Mouse (Mus musculus): ENCODE measurements around the gene Psmd2.
"Not testable (repeated sequence)": the region's sequence is repeated elsewhere in the genome, so short reads cannot be mapped to it uniquely, and the experiment has no call there.

The Psmd2 gene

GRCm38 (mm10) chr16:20653315-20653714 is 1.9 kb downstream of the Psmd2 start:
- DNase-seq (ENCODE audit: extremely low spot score, low read depth, low spot score) = no peak

DNA sequence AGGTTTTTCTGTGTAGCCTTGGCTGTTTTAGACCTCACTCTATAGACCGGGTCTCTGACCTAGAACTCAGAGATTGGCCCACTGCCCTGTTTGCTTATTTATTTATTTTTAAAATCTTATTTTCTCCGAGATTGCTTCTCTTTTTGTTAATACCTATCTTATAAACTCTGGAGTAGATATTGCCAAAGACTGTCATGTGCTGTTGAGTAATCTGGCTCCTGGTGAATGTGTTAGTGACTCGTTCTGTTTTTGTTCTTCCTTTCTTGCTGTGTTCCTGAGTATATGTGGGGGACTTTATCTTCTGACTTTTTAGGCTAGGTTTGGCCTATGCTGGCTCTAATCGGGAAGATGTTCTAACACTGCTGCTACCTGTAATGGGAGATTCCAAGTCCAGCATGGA is 6.2 kb downstream of the Psmd2 start:
- DNase-seq (ENCODE audit: extremely low spot score, low read depth, low spot score) = no peak

GRCm38 (mm10) chr16:20668013-20668412 is 16.6 kb downstream of the Psmd2 start, which contains the start of gene Eif4g1:
Eif4g1 (plus strand) TSS chr16:20668313.
- not testable (repeated sequence) for DNase-seq (ENCODE audit: extremely low spot score, low read depth, low spot score)

DNA sequence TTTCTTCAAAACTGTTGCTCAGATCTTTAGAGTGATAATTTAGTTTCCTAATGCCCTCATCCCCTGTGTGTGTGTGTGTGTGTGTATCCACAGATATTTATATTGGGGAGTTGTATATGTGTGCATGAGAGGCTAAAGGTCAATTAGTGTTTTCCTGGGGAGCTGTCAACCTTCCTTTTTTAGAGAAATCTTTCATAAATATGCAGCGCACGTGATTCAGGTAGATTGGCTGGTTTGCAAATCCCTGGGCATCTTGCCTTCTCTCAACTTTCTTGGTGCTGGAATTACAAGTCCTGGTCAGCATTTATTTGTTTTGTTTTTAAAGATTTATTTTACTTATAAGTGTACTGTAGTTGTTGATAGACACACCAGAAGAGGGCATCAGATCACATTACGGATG is 18.8 kb downstream of the Psmd2 start:
- no peak for DNase-seq (ENCODE audit: extremely low spot score, low read depth, low spot score)

GRCm38 (mm10) chr16:20671886-20672285 is 20.4 kb downstream of the Psmd2 start:
- no peak for DNase-seq (ENCODE audit: extremely low spot score, low read depth, low spot score)

DNA sequence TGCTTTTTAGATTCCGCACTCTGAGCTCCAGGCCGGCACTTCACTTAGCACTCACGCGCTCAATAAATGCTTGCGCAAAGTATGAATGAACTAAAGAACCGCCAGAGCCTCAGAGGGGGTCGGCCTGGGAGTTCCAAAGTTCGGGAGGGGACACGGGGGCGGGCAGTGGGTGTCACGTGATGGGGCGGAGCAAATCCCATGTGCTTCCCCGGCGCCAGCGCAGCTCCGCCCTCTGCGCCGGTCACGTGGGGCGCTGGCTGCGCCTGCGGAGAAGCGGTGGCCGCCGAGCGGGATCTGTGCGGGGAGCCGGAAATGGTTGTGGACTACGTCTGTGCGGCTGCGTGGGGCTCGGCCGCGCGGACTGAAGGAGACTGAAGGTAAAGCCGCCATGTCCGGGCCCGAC is 21.0 kb downstream of the Psmd2 start:
- peak; percentile 75 for DNase-seq (ENCODE audit: extremely low spot score, low read depth, low spot score)

- DNase-seq (ENCODE audit: extremely low spot score, low read depth, low spot score) = no peak
Observed at GRCm38 (mm10) chr16:20672965-20673705, 21.7 kb downstream of the Psmd2 start.

DNA sequence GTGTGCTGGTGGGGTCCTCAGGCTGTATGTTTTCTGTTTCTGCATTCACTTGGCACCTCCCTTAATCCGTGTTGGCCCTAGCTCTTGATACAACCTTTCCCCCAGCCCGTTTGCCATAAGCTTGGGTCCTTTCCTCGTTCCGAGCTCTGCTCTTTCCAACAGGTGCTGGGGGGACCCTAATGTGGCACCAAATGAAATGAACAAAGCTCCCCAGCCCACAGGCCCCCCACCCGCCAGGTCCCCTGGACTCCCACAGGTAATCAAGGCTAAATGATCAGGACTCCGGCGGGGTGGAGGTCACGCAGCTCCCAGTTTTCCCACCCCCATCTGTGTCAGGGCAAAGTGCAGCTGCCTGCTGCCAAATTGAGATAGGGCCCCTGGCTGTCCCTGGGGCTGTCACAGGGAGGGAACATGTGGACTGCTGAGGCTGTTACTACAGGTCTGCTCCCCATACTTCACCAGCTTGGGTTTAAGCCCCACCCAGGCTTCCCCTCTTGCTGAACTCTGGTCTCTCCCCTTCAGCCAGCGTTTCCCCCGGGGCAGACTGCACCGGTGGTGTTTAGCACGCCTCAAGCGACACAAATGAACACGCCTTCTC is 22.4 kb downstream of the Psmd2 start:
- no peak for DNase-seq (ENCODE audit: extremely low spot score, low read depth, low spot score)

DNA sequence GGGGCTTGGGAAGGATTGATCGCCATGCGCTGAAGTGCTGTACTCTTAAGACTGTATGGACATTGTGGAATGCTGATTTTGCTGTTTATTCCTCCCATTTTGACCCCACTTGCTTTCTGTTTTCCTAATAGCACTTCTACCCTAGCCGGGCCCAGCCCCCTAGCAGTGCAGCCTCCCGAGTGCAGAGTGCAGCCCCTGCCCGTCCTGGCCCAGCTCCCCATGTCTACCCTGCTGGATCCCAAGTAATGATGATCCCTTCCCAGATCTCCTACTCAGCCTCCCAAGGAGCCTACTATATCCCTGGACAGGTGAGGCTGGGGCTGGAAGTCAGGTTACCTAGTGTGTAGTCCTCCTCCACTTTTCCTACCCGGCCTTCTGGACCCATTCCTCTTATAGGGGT is 23.8 kb downstream of the Psmd2 start:
- DNase-seq (ENCODE audit: extremely low spot score, low read depth, low spot score) = no peak

DNA sequence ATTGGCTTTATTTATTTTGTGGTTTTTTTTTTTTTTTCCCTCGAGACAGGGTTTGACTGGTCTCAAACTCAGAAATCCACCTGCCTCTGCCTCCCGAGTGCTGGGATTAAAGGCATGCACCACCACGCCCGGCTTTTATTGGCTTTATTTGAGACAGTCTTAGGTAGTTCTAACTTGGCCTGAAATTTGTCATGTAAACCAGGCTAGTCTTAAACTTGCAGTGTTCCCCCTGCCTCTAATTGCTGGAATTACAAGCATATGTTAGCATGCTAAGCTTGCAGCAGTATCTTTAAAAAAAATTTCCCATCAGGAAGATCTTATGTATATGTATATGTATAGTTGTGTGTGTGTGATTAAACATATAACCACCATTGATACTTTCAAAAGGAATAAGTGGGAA is 25.2 kb downstream of the Psmd2 start:
- DNase-seq (ENCODE audit: extremely low spot score, low read depth, low spot score) = no peak

DNA sequence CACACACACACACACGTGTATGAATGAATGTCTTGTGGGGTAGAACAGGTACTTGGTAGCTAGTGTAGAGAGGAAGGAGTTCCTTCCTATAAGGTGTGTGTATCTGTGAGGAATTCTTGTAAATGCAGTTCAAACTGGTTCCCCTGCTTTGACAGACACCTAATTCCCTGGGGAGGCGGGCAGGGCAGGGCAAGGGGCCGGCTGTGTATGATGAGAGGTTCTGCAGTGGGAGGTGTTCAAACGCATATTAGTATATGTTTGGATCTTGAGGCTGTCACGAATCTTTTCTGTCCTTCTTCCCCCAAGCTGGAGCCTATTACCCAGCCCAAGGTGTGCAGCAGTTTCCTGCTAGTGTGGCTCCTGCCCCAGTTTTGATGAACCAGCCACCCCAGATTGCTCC is 25.9 kb downstream of the Psmd2 start:
- DNase-seq (ENCODE audit: extremely low spot score, low read depth, low spot score) = no peak

- DNase-seq (ENCODE audit: extremely low spot score, low read depth, low spot score) = no peak
Observed at GRCm38 (mm10) chr16:20677974-20678675, 26.7 kb downstream of the Psmd2 start.

GRCm38 (mm10) chr16:20690774-20691173 is 39.3 kb downstream of the Psmd2 start:
- no peak for DNase-seq (ENCODE audit: extremely low spot score, low read depth, low spot score)

GRCm38 (mm10) chr16:20691617-20692016 is 40.2 kb downstream of the Psmd2 start:
- no peak for DNase-seq (ENCODE audit: extremely low spot score, low read depth, low spot score)

- no peak for DNase-seq (ENCODE audit: extremely low spot score, low read depth, low spot score)
Observed at GRCm38 (mm10) chr16:20692241-20692965, 41.0 kb downstream of the Psmd2 start.

DNA sequence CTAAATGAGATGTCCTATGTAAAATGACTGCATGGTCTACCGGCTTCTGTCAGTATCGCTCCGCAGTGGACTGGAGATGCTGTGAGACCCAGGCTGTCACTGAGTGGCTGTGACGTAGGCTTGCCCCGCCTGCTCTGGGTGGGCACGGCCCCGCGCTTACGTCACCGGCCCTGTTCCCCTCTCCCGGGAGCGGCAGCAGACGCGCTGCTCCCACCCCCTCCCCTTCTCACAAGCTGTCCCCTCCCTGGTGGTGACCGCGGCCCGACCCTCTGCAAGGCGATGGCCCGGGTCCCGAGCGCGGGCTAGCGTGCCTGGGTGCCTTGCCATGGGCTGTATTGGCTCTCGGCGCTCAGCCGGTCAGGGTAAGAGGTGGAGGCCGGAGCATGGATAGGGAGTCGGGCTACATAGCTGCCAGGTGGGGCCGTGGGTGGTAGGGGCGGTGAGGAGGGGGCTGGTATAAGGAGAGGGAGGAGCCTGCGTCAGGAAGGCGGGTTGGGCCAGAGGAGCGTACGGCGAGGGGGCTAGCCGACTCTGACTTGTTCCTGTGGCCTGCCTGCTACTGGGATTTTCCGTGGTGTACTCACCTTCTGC is 41.8 kb downstream of the Psmd2 start, which contains the start of gene Fam131a:
Gene Fam131a (plus strand): TSS at position 131 of the 591 bp plus-strand sequence.
- peak; percentile 68 for DNase-seq (ENCODE audit: extremely low spot score, low read depth, low spot score)

DNA sequence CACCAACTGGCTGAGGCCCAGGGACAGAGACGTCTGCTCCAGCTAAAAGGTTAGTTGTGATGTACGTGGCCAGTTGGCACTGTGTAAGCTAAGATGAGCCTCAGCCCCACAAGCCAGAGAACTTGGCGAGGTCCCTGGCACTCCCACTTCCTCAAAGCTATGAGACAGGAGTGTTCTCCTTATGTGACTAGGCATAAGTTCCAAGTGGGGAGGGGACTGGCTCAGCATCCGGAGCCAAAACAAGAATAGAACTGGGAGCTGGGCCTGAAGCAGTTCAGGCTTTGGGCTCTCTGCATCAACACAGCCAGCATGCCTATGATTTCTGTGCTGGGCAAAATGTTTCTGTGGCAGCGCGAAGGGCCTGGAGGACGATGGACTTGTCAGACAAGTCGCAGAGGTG is 43.3 kb downstream of the Psmd2 start:
- no peak for DNase-seq (ENCODE audit: extremely low spot score, low read depth, low spot score)

GRCm38 (mm10) chr16:20695622-20696323 is 44.3 kb downstream of the Psmd2 start:
- no peak for DNase-seq (ENCODE audit: extremely low spot score, low read depth, low spot score)

GRCm38 (mm10) chr16:20699266-20699665 is 47.8 kb downstream of the Psmd2 start:
- DNase-seq (ENCODE audit: extremely low spot score, low read depth, low spot score) = no peak

DNA sequence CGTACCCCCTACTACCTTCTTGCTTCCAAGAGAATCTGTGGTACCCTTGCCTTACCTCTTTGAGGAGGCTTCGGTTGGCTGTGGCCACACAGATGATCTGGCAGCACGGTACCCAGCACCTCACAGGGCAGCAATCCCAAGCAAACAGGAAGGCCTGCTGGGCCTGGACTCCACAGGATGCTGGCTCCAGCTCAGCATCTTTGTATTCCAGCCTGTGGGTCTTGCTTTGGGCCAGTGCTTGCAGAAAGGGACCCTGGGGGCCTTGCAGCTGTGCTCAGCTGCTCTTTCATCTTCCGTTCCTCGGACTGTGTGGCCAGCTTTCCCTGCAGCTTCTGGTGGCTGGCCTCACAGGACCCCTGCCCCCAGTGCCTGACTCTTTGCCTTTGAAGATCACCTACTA is 48.6 kb downstream of the Psmd2 start:
- DNase-seq (ENCODE audit: extremely low spot score, low read depth, low spot score) = no peak
